17 mouse cellular contexts compared by ENCODE assay signal in genomic region chr7:80897134-80897533, GRCm38 (mm10).
"Had no signal": no experiment of that assay in that cellular context is flagged by ENCODE, and none has a peak within 500 bp of the region (broad histone marks: within the 10 kb centered on the region; RNA-seq: fewer than 3 reads in every experiment).

No protein-coding gene starts in this region.

- H3K4me2 ChIP-seq: kidney, embryonic 15.5 days; limb, embryonic 13.5 days; liver, embryonic 11.5 days; lung, embryonic 14.5 days; midbrain, embryonic 15.5 days; neural tube, embryonic 12.5 days had no signal

- H3K9ac ChIP-seq: kidney, embryonic 15.5 days; limb, embryonic 13.5 days; lung, embryonic 14.5 days; midbrain, embryonic 15.5 days; neural tube, embryonic 12.5 days had no signal

- DNase-seq: kidney, adult 2 months; kidney, postnatal 14 days; layer of hippocampus, adult 9-11 months; layer of hippocampus, postnatal 36 days; left cerebral cortex, postnatal 4 days; lung, embryonic 14.5 days; lung, postnatal 10 days; lung, postnatal 4 days; right cerebral cortex, postnatal 14 days; thymus, postnatal 4 days had no signal

- H3K27me3 ChIP-seq: kidney, embryonic 15.5 days; limb, embryonic 13.5 days; midbrain, embryonic 15.5 days; neural tube, embryonic 12.5 days had no signal

- ATAC-seq: intestine, embryonic 16.5 days; midbrain, embryonic 15.5 days had no signal

- H3K4me3 ChIP-seq: kidney, embryonic 15.5 days; limb, embryonic 13.5 days; midbrain, embryonic 15.5 days; neural tube, embryonic 12.5 days had no signal

- H3K27ac ChIP-seq: kidney, embryonic 15.5 days; limb, embryonic 13.5 days; midbrain, embryonic 15.5 days; neural tube, embryonic 12.5 days; stomach, postnatal 0 days had no signal

- H3K9me3 ChIP-seq: kidney, embryonic 15.5 days; limb, embryonic 13.5 days; midbrain, embryonic 15.5 days; neural tube, embryonic 12.5 days had no signal
